Comparison of ENCODE assay signal across 11 mouse cellular contexts in genomic region chr10:81472403-81473002, GRCm38 (mm10). TPM values are rescaled to one million over a fixed set of nuclear protein-coding genes. Genes with fewer than 3 reads are reported as not detected.
DNase-seq lines count a peak whose midpoint lies in the region; ATAC-seq and TF ChIP-seq lines count a peak whose summit lies in the region.
"Had no signal": no experiment of that assay in that cellular context is flagged by ENCODE, and none has a peak within 500 bp of the region (broad histone marks: within the 10 kb centered on the region; RNA-seq: fewer than 3 reads in every experiment).

No protein-coding gene starts in this region.

- TF ChIP-seq CTCF in testis, adult 2 months (IDR thresholded peaks at IDR 0.05; ENCODE audit: control insufficient read depth, insufficient read depth, insufficient replicate concordance, low read depth, low read length): no peak

- peak overlapping the region; percentile 67 for H3K4me3 ChIP-seq in testis, adult 2 months (ENCODE audit: control insufficient read depth, low read depth, low read length)
- peak overlapping the region; percentile 46 for H3K4me3 ChIP-seq in forebrain, embryonic 16.5 days (replicated peaks; ENCODE audit: low read length)
- peak overlapping the region; percentile 32 for H3K4me3 ChIP-seq in midbrain, embryonic 11.5 days (ENCODE audit: low read depth, low read length)
- H3K4me3 ChIP-seq: liver, embryonic 15.5 days had no signal

- peaks cover 22% of the 10 kb centered on the region for H3K4me1 ChIP-seq in testis, adult 2 months (ENCODE audit: control insufficient read depth, insufficient read depth, low read length)
- H3K4me1 ChIP-seq in forebrain, embryonic 16.5 days (replicated peaks; ENCODE audit: control insufficient read depth, insufficient read depth, low read length): peaks cover 51% of the 10 kb centered on the region
- peaks cover 26% of the 10 kb centered on the region for H3K4me1 ChIP-seq in midbrain, embryonic 11.5 days (ENCODE audit: control insufficient read depth, insufficient read depth, low read length)

- 5% methylated on average over 13 of the region's 18 CpGs for WGBS in forebrain, embryonic 16.5 days
- 3% methylated on average over 17 of the region's 18 CpGs for WGBS in midbrain, embryonic 11.5 days

- H3K9ac ChIP-seq in forebrain, embryonic 16.5 days (replicated peaks; ENCODE audit: low read depth, low read length): peak overlapping the region; percentile 66
- peak overlapping the region; percentile 56 for H3K9ac ChIP-seq in midbrain, embryonic 11.5 days (ENCODE audit: low read length)
- H3K9ac ChIP-seq: liver, embryonic 15.5 days had no signal

- no peaks in the 10 kb centered on the region for H3K27me3 ChIP-seq in testis, adult 2 months (ENCODE audit: control insufficient read depth, insufficient read depth, low read length)
- no peaks in the 10 kb centered on the region for H3K27me3 ChIP-seq in forebrain, embryonic 16.5 days (replicated peaks; ENCODE audit: control insufficient read depth, insufficient read depth, low read length)
- H3K27me3 ChIP-seq in midbrain, embryonic 11.5 days (ENCODE audit: control insufficient read depth, insufficient read depth, low read length): peaks cover 23% of the 10 kb centered on the region

- DNase-seq in testis, postnatal 14 days (ENCODE audit: low spot score): no peak
- DNase-seq in midbrain, embryonic 11.5 days (ENCODE audit: low spot score, missing footprints): no peak
- no peak for DNase-seq in lung, postnatal 14 days
- no peak for DNase-seq in frontal cortex, postnatal 10 days (ENCODE audit: low spot score in 2 of 2)
- DNase-seq in adrenal gland, postnatal 10 days: no peak
- DNase-seq in adrenal gland, adult 8-10 months: no peak

- H3K4me2 ChIP-seq in forebrain, embryonic 16.5 days (ENCODE audit: low read length): peak overlapping the region; percentile 70
- peak overlapping the region; percentile 67 for H3K4me2 ChIP-seq in midbrain, embryonic 11.5 days
- H3K4me2 ChIP-seq: liver, embryonic 15.5 days had no signal

- H3K9me3 ChIP-seq in forebrain, embryonic 16.5 days (ENCODE audit: control insufficient read depth, low read length): no peaks in the 10 kb centered on the region
- H3K9me3 ChIP-seq in midbrain, embryonic 11.5 days (ENCODE audit: control insufficient read depth, low read length): no peaks in the 10 kb centered on the region
- H3K9me3 ChIP-seq: liver, embryonic 15.5 days had no signal

- TF ChIP-seq POLR2A in testis, adult 2 months (IDR thresholded peaks at IDR 0.05; ENCODE audit: control insufficient read depth, low read depth, low read length): no peak

- ATAC-seq in forebrain, embryonic 16.5 days: peak; percentile 52
- ATAC-seq in midbrain, embryonic 11.5 days (ENCODE audit: low FRiP score): peak; percentile 69
- ATAC-seq: intestine, embryonic 16.5 days had no signal

- H3K27ac ChIP-seq in testis, adult 2 months (ENCODE audit: control insufficient read depth, insufficient read depth, low read depth, low read length): no peak overlapping the region
- peak overlapping the region; percentile 88 for H3K27ac ChIP-seq in forebrain, embryonic 16.5 days (ENCODE audit: low read length)
- no peak overlapping the region; the same call in 1 of the 2 replicates for H3K27ac ChIP-seq in midbrain, embryonic 11.5 days (ENCODE audit: low read depth, low read length)
- H3K27ac ChIP-seq: liver, embryonic 15.5 days; stomach, postnatal 0 days had no signal

- H3K36me3 ChIP-seq in testis, adult 2 months (ENCODE audit: control insufficient read depth, insufficient read depth, low read length): no peaks in the 10 kb centered on the region
- H3K36me3 ChIP-seq in forebrain, embryonic 16.5 days (ENCODE audit: control insufficient read depth, insufficient read depth): no peaks in the 10 kb centered on the region
- no peaks in the 10 kb centered on the region for H3K36me3 ChIP-seq in midbrain, embryonic 11.5 days (ENCODE audit: control insufficient read depth, insufficient read depth, low read length)
- H3K36me3 ChIP-seq: liver, embryonic 15.5 days had no signal

RNA-seq across cellular contexts. Expression of gene Celf5, which starts 10.0 kb away (rescaled TPM):
- 147 and 163 TPM in 2 replicates for polyA plus RNA-seq in testis, adult 2 months (2012; rRNA removed)
- 75.3 and 93.0 TPM in 2 replicates for polyA plus RNA-seq in forebrain, embryonic 16.5 days (2015; fragmentation: Nextera tagmentation; extraction: Ambion mirVana)
- 10.0 and 13.1 TPM in 2 replicates for polyA plus RNA-seq in midbrain, embryonic 11.5 days (2014; fragmentation: Nextera tagmentation; extraction: Ambion mirVana)
- total RNA-seq in adrenal gland, postnatal 10 days (2021): 1 to 10 TPM in 1 of 2 experiments, under 1 TPM in 1; 0.84 to 2.2 TPM
- total RNA-seq in adrenal gland, adult 8-10 months (2022): 1 to 10 TPM in 3 of 4 experiments, under 1 TPM in 1; 0.17 to 2.5 (median 1.7) TPM
- polyA plus RNA-seq: liver, embryonic 15.5 days had no signal

RNA-seq across cellular contexts. Expression of gene Nfic, which starts 17.1 kb away (rescaled TPM):
- polyA plus RNA-seq in testis, adult 2 months (2012; rRNA removed): 9.8 and 9.9 TPM in 2 replicates
- 25.4 and 27.0 TPM in 2 replicates for polyA plus RNA-seq in forebrain, embryonic 16.5 days (2015; fragmentation: Nextera tagmentation; extraction: Ambion mirVana)
- 6.6 and 6.9 TPM in 2 replicates for polyA plus RNA-seq in midbrain, embryonic 11.5 days (2014; fragmentation: Nextera tagmentation; extraction: Ambion mirVana)
- 100 to 1,000 TPM in 1 of 2 experiments, 10 to 100 TPM in 1; 99.9 to 129 TPM for total RNA-seq in adrenal gland, postnatal 10 days (2021)
- 100 to 1,000 TPM; 113 to 191 (median 144) TPM for total RNA-seq in adrenal gland, adult 8-10 months (2022)

RNA-seq across cellular contexts. Expression of gene Ncln, which starts 23.7 kb away (rescaled TPM):
- polyA plus RNA-seq in testis, adult 2 months (2012; rRNA removed): 70.4 and 71.3 TPM in 2 replicates
- 70.4 and 80.9 TPM in 2 replicates for polyA plus RNA-seq in forebrain, embryonic 16.5 days (2015; fragmentation: Nextera tagmentation; extraction: Ambion mirVana)
- 40.4 and 44.5 TPM in 2 replicates for polyA plus RNA-seq in midbrain, embryonic 11.5 days (2014; fragmentation: Nextera tagmentation; extraction: Ambion mirVana)
- 10 to 100 TPM; 90.9 to 93.8 TPM for total RNA-seq in adrenal gland, postnatal 10 days (2021)
- 100 to 1,000 TPM; 115 to 136 (median 123) TPM for total RNA-seq in adrenal gland, adult 8-10 months (2022)

RNA-seq across cellular contexts. Expression of gene S1pr4, which starts 27.4 kb away (rescaled TPM):
- polyA plus RNA-seq in testis, adult 2 months (2012; rRNA removed): 0.04 and 0.13 TPM in 2 replicates
- polyA plus RNA-seq in forebrain, embryonic 16.5 days (2015; fragmentation: Nextera tagmentation; extraction: Ambion mirVana): 0.40 and 0.53 TPM in 2 replicates
- polyA plus RNA-seq in midbrain, embryonic 11.5 days (2014; fragmentation: Nextera tagmentation; extraction: Ambion mirVana): 0.37 and 0.43 TPM in 2 replicates
- 1 to 10 TPM; 2.9 TPM for total RNA-seq in adrenal gland, postnatal 10 days (2021)
- 1 to 10 TPM in 2 of 4 experiments, under 1 TPM in 2; 0.56 to 1.7 (median 0.92) TPM for total RNA-seq in adrenal gland, adult 8-10 months (2022)

RNA-seq across cellular contexts. Expression of gene Gna15, which starts 51.5 kb away (rescaled TPM):
- 1.0 and 1.2 TPM in 2 replicates for polyA plus RNA-seq in testis, adult 2 months (2012; rRNA removed)
- polyA plus RNA-seq in forebrain, embryonic 16.5 days (2015; fragmentation: Nextera tagmentation; extraction: Ambion mirVana): 0.42 and 0.76 TPM in 2 replicates
- polyA plus RNA-seq in midbrain, embryonic 11.5 days (2014; fragmentation: Nextera tagmentation; extraction: Ambion mirVana): 1.1 and 1.4 TPM in 2 replicates
- total RNA-seq in adrenal gland, postnatal 10 days (2021): 1 to 10 TPM in 1 of 2 experiments, under 1 TPM in 1; 0.66 to 1.1 TPM
- 1 to 10 TPM in 3 of 4 experiments, under 1 TPM in 1; 0.70 to 2.2 (median 1.6) TPM for total RNA-seq in adrenal gland, adult 8-10 months (2022)
